In genomic region chr5:150120676-150121075, GRCm38 (mm10) we compare ENCODE assay signal across 17 mouse cellular contexts.
"Had no signal": no experiment of that assay in that cellular context is flagged by ENCODE, and none has a peak within 500 bp of the region (broad histone marks: within the 10 kb centered on the region; RNA-seq: fewer than 3 reads in every experiment).

No protein-coding gene starts in this region.

- DNase-seq: kidney, adult 9 months; kidney, postnatal 14 days; kidney, postnatal 4 days; layer of hippocampus, postnatal 36 days; liver, embryonic 13.5 days; lung, adult 2 months; lung, postnatal 14 days; lung, postnatal 4 days; midbrain, embryonic 14.5 days; retina, postnatal 1 day; right cerebral cortex, postnatal 25 days; spleen, adult 18-20 months; thymus, postnatal 25 days had no signal

- H3K4me3 ChIP-seq: left cerebral cortex, adult 2 months; liver, embryonic 13.5 days; neural tube, embryonic 12.5 days; neural tube, embryonic 15.5 days; stomach, embryonic 15.5 days had no signal

- H3K27ac ChIP-seq: left cerebral cortex, adult 2 months; liver, embryonic 13.5 days; neural tube, embryonic 12.5 days; neural tube, embryonic 15.5 days; stomach, embryonic 15.5 days had no signal
